Mouse (Mus musculus) limb, embryonic 10.5 days (tissue): Measurements from ENCODE around the gene Spire2. TPM values are rescaled to one million over a fixed set of nuclear protein-coding genes. Genes with fewer than 3 reads are reported as not detected.

Source experiments
- DNase-seq: peaks from one replicate; pipeline ENCODE4 v3.0.0-alpha.2; 2017; ENCODE audit warnings: low spot score
- H3K27ac ChIP-seq: fragments of 300-500 bp; sonication (generic); 2 replicates; pipeline ENCODE4 v1.5.1; 2016; ENCODE audit warnings: mild to moderate bottlenecking
- H3K27me3 ChIP-seq: fragments of 300-500 bp; sonication (generic); 2 replicates; pipeline ENCODE4 v1.6.1; 2016; ENCODE audit warnings: low read depth, mild to moderate bottlenecking; ENCODE audit not compliant: poor library complexity, severe bottlenecking
- H3K36me3 ChIP-seq: fragments of 300-500 bp; sonication (generic); 2 replicates; pipeline ENCODE4 v1.6.1; 2016; ENCODE audit warnings: mild to moderate bottlenecking, moderate library complexity
- H3K4me1 ChIP-seq: fragments of 300-500 bp; sonication (generic); 2 replicates; pipeline ENCODE4 v1.6.1; 2016
- H3K4me3 ChIP-seq: fragments of 300-500 bp; sonication (generic); 2 replicates; pipeline ENCODE4 v1.5.1; 2016; ENCODE audit warnings: mild to moderate bottlenecking, moderate library complexity
- H3K9me3 ChIP-seq: fragments of 300-500 bp; sonication (generic); replicated peaks from 2 replicates; pipeline ENCODE4 v1.6.1; 2016; ENCODE audit warnings: mild to moderate bottlenecking
- WGBS: fragments of 180-500 bp; shearing (Covaris S2); methylation state at CpG from one replicate; pipeline ENCODE4 v1.1.7; 2016; 5-methylcytosine and 5-hydroxymethylcytosine counted together
- polyA plus RNA-seq: library from polyadenylated mRNA; unstranded; fragments of >200 nt; fragmentation: Nextera tagmentation; extraction: Ambion mirVana; gene quantifications from 2 replicates; pipeline ENCODE4 v1.2.1, GENCODE M21; 2016

Gene Spire2
- polyA plus RNA-seq, 1 experiment from 2014 or later: 2.0 TPM

DNA sequence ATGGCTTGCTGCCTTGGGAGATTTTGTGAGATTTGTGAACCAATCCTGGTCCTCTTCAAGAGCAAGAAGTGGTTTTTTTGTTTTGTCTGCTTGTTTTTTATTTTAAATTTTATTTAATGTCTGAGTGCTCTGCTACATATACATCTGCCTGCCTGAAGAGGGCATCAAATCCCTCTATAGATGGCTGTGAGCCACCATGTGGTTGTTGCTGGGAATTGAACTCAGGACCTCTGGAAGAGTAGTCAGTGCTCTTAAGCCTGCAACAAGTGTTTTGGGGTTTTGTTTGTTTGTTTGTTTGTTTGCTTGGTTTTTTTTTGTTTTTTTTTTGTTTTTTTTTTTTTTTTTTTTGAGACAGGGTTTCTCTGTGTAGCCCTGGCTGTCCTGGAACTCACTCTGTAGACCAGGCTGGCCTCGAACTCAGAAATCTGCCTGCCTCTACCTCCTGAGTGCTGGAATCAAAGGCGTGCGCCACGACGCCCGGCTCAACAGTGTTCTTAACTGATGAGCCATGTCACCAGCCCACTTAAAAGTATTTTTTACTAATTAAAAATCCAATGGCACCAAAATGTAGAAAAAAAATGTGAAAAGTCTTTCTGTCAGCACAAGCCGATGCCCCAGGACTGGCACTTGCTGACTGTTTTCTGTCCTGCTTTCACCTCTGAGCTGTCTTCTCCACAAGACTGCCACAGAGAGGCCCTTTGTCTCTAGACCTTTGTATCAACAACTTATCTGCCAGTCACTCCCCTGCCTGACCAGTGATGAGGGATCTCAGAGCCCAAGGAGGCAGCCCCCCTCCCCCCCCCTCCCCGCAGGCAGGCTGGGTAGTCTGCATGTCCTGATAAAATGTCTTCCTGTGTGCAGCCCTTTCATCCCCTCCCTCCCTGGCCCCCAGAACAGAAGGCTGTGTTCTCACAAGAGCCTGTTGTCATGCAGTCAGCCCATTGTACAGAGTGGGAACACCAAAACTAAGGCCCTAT, 83.7 kb downstream of the Spire2 start:
- no peak overlapping the region for H3K4me3 ChIP-seq
- 87% methylated on average over 8 of the region's 8 CpGs for WGBS

GRCm38 (mm10) chr8:123416944-123417555, 84.5 kb downstream of the Spire2 start:
- Histone ChIP-seq H3K27me3 (peaks cover 29% of the 10 kb centered on the region), H3K4me3 (no peak overlapping the region), H3K27ac (no peak overlapping the region), H3K36me3 (no peaks in the 10 kb centered on the region), H3K4me1 (peaks cover 11% of the 10 kb centered on the region), H3K9me3 (no peaks in the 10 kb centered on the region)
- WGBS: 81% methylated on average over 8 of the region's 8 CpGs
- DNase-seq: no peak

More for the DNA sequence above, 83.7 kb downstream of the Spire2 start:
- no peak for DNase-seq
- H3K9me3 ChIP-seq: no peaks in the 10 kb centered on the region
- H3K27me3 ChIP-seq: peaks cover 33% of the 10 kb centered on the region
- no peak overlapping the region for H3K27ac ChIP-seq
- no peaks in the 10 kb centered on the region for H3K36me3 ChIP-seq
- peaks cover 18% of the 10 kb centered on the region for H3K4me1 ChIP-seq

Other genes starting within 250 kb of the Spire2 start
- 1,397 and 1,583 TPM in 2 replicates for gene Rpl13, start 230.4 kb upstream of the Spire2 start, polyA plus RNA-seq
- gene Cpne7, start 215.3 kb upstream of the Spire2 start, polyA plus RNA-seq: 1.2 TPM in 2 replicates
- gene Sult5a1, start 174.4 kb upstream of the Spire2 start, polyA plus RNA-seq: 4.6 and 5.2 TPM in 2 replicates
- 7.8 and 8.4 TPM in 2 replicates for gene Dpep1, start 146.5 kb upstream of the Spire2 start, polyA plus RNA-seq
- 127 and 130 TPM in 2 replicates for gene Chmp1a, start 120.0 kb upstream of the Spire2 start, polyA plus RNA-seq
- gene Spata33, start 119.9 kb upstream of the Spire2 start, polyA plus RNA-seq: 3.1 and 6.2 TPM in 2 replicates
- 33.6 and 34.7 TPM in 2 replicates for gene Cdk10, start 107.9 kb upstream of the Spire2 start, polyA plus RNA-seq
- 0.75 and 1.6 TPM in 2 replicates for gene Spata2l, start 96.5 kb upstream of the Spire2 start, polyA plus RNA-seq
- gene Zfp276, start 78.5 kb upstream of the Spire2 start, polyA plus RNA-seq: 23.9 and 27.9 TPM in 2 replicates
- gene Vps9d1, start 78.4 kb upstream of the Spire2 start, polyA plus RNA-seq: 19.0 and 26.7 TPM in 2 replicates
- gene Fanca, start 14.1 kb upstream of the Spire2 start, polyA plus RNA-seq: 42.7 and 46.3 TPM in 2 replicates
- gene Tcf25, start 41.0 kb downstream of the Spire2 start, polyA plus RNA-seq: 116 and 138 TPM in 2 replicates
- not detected in 2 replicates for gene Mc1r, start 74.4 kb downstream of the Spire2 start, polyA plus RNA-seq
- gene Tubb3, start 78.7 kb downstream of the Spire2 start, polyA plus RNA-seq: 6.9 and 7.9 TPM in 2 replicates
- 43.6 and 44.1 TPM in 2 replicates for gene Def8, start 90.8 kb downstream of the Spire2 start, polyA plus RNA-seq
- gene Afg3l1, start 145.2 kb downstream of the Spire2 start, polyA plus RNA-seq: 57.2 and 65.0 TPM in 2 replicates
- gene Dbndd1, start 182.8 kb downstream of the Spire2 start, polyA plus RNA-seq: 6.1 and 7.4 TPM in 2 replicates
- 41.1 TPM in 2 replicates for gene Gas8, start 186.1 kb downstream of the Spire2 start, polyA plus RNA-seq